Mouse (Mus musculus) T-cell, adult 66 days (primary cell): Measurements from ENCODE around the gene Ddx49. TPM values are rescaled to one million over a fixed set of nuclear protein-coding genes. Genes with fewer than 3 reads are reported as not detected.

Experiments
- total RNA-seq, 2 experiments: library from RNA; stranded (reverse); gene quantifications; 3 replicates in 1 of 2; 4 replicates in 1 of 2; pipeline ENCODE4 v1.2.4; 2023

The Ddx49 gene
- 100 to 1,000 TPM in 1 of 2 experiments, 10 to 100 TPM in 1; 94.8 to 103 TPM for total RNA-seq

DNA sequence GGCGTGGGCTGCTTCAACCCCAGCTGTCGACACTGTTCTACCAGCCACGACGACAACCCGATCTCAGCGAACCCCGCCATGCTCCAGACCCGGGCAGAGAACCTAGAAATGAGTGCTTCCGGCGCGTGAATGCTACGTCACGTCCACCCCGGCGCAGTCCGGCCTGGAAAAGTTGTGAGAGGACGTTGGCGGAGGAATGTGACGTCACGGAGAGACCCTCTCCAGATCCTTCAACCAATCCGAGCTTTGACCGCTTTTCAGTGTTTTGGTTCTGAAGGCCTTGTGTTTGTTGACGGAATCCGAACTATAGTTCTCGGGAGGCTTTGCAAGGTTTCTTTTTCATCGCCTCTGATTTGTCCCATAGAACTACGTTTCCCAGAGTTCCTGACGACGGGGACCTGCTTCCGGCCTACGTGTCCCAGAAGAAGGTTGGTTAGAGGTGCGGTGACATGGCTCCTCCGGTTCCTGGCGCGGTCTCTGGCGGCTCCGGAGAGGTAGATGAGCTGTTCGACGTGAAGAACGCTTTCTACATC, at the start of gene Ddx49, which contains the start of gene Cope:
TSS of gene Ddx49 (minus strand) at position 132 of the 533 bp plus-strand sequence.
TSS of gene Cope (plus strand) at position 161 of the 533 bp plus-strand sequence.

DNA sequence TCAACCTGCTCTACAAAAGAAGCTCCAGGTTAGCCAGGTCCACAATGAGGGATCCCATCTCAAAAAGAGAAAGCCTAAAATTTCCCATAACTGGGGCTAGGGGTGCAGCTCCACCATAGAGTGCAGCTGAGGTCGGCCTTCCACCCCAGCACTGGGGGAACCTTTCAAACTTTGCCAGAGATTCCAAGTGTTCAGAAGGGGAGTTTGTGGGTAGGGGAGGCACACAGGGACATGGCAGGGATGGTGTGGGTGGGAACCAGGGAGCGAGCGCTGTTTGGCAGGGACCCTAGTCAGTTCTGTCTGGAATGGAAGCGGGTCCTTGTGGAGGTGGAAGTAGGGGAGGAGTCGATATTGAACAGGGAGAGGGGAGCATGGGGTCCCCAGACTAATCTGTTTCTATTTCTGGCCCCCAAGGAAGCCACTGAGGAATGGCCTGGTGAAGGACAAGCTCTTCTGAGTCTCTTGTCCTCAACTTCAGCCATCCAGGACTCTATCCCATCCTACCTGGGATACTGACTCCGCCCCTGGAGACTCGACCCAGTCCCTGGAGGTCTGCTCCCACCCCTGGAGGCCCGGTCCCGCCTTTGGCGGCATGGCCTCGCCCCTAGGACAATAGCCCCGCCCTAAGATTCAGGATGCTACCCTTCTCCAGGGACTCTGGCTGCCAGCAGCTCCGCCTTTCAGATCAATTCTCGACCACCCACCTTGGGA, 27.0 kb upstream of the Ddx49 start, which contains the start of gene Gdf1:
TSS of gene Gdf1 (plus strand) at position 694 of the 711 bp plus-strand sequence.

DNA sequence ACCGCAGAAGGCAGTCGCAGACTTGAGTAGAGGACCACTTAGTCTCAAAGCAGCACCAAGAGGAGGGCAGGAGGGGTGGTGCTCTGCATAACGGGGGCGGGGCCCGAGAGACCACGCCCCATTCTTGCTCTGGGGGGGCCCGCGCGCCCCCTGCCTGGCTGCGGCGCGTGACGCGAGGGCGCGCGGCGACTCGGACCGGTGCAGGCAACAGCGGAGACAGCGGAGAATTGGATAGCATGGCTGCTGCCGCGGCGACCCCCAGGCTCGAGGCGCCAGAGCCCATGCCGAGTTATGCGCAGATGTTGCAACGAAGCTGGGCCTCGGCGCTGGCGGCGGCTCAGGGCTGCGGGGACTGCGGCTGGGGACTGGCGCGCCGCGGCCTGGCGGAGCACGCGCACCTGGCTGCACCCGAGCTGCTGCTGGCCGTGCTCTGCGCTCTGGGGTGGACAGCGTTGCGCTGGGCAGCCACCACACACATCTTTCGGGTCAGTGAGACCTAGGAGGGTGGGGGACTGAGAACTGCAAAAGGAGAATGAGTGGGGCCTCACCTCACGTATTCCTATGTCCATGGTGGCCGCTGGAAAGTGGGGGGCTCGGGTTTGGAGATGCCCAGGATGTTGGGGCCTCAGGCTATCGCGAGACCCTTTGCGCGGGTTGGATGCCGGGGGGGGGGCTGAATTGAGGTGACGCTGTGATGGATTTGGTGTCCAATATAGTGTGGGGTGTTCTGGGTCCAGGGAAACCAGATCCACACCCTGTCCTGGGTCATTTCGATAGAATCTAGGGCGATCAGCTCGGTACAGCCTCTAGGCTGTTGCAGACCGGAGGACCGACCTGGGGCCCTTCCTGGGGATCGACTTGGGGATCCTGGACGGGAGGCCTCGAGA, 13.6 kb upstream of the Ddx49 start, which contains the start of gene Cers1:
TSS of gene Cers1 (plus strand) at position 152 of the 887 bp plus-strand sequence.

DNA sequence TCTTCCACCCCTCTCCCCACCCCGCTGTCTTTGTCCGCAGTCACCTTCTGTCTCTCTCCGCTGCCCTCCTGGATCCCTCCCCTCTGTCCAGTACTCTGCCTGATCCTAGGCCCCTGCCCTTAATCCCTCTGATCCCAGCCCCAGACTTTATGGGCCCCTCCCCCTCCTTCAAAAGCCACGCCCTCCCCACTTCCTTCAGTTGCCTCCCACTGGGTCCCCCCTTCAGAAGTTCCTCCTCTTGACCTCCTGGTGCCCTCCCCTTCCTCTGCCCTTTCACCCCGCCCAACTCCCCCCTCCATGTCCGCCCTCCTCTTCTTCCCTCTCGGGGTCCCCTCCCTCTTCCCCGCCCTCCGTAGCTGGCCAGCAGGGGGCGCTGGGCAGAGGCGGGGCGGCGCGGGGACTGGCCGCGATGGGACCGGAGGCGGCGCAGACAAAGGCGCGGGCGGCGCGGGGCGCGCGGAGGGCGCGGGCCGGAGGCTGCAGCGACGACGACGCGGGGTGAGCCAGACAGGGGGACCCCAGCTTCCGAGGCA, 19.6 kb downstream of the Ddx49 start, which contains the start of gene Homer3:
TSS of gene Homer3 (plus strand) at position 225 of the 533 bp plus-strand sequence.

Other genes with a start within 250 kb of the Ddx49 start
- 1 to 10 TPM; 1.1 to 1.3 TPM for gene Tm6sf2, start 229.6 kb downstream of the Ddx49 start, total RNA-seq
- under 1 TPM in 1 of 2 experiments, not detected in 1; 0.15 TPM for gene Hapln4, start 219.0 kb downstream of the Ddx49 start, total RNA-seq
- gene Ncan, start 181.6 kb downstream of the Ddx49 start, total RNA-seq = not detected
- 10 to 100 TPM; 35.6 to 41.8 TPM for gene Nr2c2ap, start 171.2 kb downstream of the Ddx49 start, total RNA-seq
- gene Rfxank, start 163.3 kb downstream of the Ddx49 start, total RNA-seq = 10 to 100 TPM; 27.9 to 28.0 TPM
- 10 to 100 TPM; 60.7 to 72.8 TPM for gene Borcs8, start 163.0 kb downstream of the Ddx49 start, total RNA-seq
- gene Mef2b, start 162.8 kb downstream of the Ddx49 start, total RNA-seq = 1 to 10 TPM; 2.7 to 3.8 TPM
- 10 to 100 TPM; 51.2 to 54.0 TPM for gene Tmem161a, start 130.1 kb downstream of the Ddx49 start, total RNA-seq
- 10 to 100 TPM; 13.6 to 20.1 TPM for gene Slc25a42, start 90.2 kb downstream of the Ddx49 start, total RNA-seq
- gene Sugp2, start 68.3 kb downstream of the Ddx49 start, total RNA-seq = 10 to 100 TPM; 85.2 to 91.8 TPM
- gene Armc6, start 68.0 kb downstream of the Ddx49 start, total RNA-seq = 10 to 100 TPM; 13.2 to 14.2 TPM
- gene Homer3, start 19.7 kb downstream of the Ddx49 start, total RNA-seq = 1 to 10 TPM; 3.7 to 5.4 TPM
- 100 to 1,000 TPM; 113 to 144 TPM for gene Cope, start within 50 bp of the Ddx49 start, total RNA-seq
- gene Cers1, start 13.3 kb upstream of the Ddx49 start, total RNA-seq = not detected
- gene Gdf1, start 27.3 kb upstream of the Ddx49 start, total RNA-seq = not detected
- 10 to 100 TPM; 81.4 to 87.5 TPM for gene Upf1, start 50.8 kb upstream of the Ddx49 start, total RNA-seq
- gene Comp, start 71.1 kb upstream of the Ddx49 start, total RNA-seq = 1 to 10 TPM; 1.0 to 1.7 TPM
- gene Crtc1, start 137.1 kb upstream of the Ddx49 start, total RNA-seq = 10 to 100 TPM; 22.0 to 24.7 TPM
- gene Klhl26, start 174.5 kb upstream of the Ddx49 start, total RNA-seq = 10 to 100 TPM in 1 of 2 experiments, 1 to 10 TPM in 1; 9.8 to 10.7 TPM
- not detected for gene Tmem59l, start 184.9 kb upstream of the Ddx49 start, total RNA-seq
- not detected for gene Crlf1, start 190.7 kb upstream of the Ddx49 start, total RNA-seq
- 10 to 100 TPM; 64.4 to 64.7 TPM for gene Rex1bd, start 204.3 kb upstream of the Ddx49 start, total RNA-seq
- gene Uba52, start 208.3 kb upstream of the Ddx49 start, total RNA-seq = 1,000 to 10,000 TPM; 3,558 to 3,776 TPM
- gene Fkbp8, start 225.2 kb upstream of the Ddx49 start, total RNA-seq = 100 to 1,000 TPM; 257 to 281 TPM
- gene Kxd1, start 225.5 kb upstream of the Ddx49 start, total RNA-seq = 10 to 100 TPM; 57.3 to 61.1 TPM
- gene Ell, start 237.0 kb upstream of the Ddx49 start, total RNA-seq = 10 to 100 TPM; 27.8 to 29.0 TPM